Mouse (Mus musculus) heart, adult 11 months (tissue): ENCODE data around the gene Ccdc142.

Source experiments
- DNase-seq: peaks from one replicate; pipeline ENCODE4 v3.0.0; 2022

Gene Ccdc142

GRCm38 (mm10) chr6:83142211-83142731, 40.9 kb downstream of the Ccdc142 start:
- peak; percentile 97 for DNase-seq

DNA sequence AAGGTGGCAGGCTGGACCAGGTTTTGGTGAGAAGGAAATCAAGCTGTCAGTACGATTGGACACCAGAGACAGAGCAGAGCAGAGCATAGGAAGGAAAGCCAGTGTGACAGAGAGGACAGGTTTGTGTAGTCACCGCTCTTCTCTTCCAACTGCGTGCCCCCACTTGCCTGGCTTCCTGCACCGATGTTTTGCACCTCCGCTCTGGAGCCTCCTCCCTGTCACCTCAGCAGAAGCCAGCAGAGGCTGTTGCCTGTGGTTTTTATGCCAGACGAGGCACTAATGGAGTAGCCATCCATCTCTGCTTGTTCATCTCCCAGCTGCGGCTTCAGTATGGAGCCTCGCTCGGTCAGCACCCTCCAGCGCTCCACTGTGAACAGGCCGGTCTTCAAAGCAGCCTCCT, 41.5 kb downstream of the Ccdc142 start:
- peak; percentile 90 for DNase-seq

DNA sequence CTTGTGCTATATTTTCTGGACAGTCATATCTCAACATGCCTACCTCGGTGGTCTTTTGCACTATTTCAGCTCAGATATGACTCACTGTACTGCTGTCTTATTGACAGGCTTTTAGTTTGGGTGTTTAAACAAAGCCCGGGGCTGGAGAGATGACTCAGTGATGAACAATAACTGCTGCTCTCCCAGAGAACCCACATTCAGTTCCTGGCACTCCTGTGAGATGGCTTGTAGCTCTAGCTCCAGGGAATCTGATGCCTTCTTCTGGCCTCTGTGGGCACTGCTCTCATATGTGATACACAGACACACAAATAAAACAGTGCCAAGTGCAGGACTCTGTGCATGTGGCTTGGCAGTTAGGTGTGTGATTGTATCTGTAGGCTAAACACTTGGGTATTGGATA, 43.8 kb downstream of the Ccdc142 start:
- DNase-seq, result peak; percentile 77

- DNase-seq, result peak; percentile 89
These were observed 44.4 kb downstream of the Ccdc142 start for GRCm38 (mm10) chr6:83145805-83146204.

DNA sequence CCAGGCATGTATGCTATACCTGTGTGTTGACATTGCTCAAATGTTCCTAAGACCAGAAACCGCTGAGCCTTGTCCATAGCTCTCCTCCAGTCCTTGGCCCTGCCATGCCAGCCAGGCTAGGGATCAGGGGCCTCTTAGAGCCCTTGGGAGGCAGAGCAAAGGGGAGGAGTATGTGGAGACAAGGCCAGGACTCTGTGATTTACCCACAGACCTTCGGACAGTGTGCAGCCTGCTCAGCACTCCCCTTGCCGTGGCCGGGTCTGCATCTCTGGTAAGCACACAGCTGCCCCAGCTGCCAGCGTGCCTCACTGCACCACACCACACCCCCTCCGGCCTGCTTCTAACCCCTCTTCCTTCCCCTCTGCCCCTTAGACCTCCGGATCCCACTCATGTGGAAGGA, 45.9 kb downstream of the Ccdc142 start:
- peak; percentile 87 for DNase-seq

DNA sequence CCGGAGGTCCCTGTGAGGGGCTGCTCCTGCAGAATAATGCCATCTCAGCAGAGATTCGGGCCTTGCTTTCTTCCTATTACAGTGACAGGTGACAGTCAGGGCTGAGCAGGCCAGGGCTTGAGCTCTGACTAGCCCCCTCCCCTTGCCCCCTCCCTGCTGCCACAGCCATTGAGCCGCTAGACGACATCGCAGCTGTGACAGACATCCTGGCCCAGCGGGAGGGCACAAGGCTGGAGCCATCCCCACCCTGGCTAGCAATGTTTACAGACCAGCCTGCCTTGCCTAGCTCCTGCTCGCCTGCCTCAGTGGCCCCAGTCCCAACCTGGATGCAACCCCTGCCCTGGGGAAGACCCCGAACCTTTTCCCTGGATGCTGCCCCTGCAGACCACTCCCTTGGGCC, 50.3 kb downstream of the Ccdc142 start:
- DNase-seq, result peak; percentile 90

GRCm38 (mm10) chr6:83153038-83153437, 51.6 kb downstream of the Ccdc142 start:
- peak; percentile 80 for DNase-seq

GRCm38 (mm10) chr6:83153485-83153884, 52.1 kb downstream of the Ccdc142 start:
- DNase-seq, result peak; percentile 85

DNA sequence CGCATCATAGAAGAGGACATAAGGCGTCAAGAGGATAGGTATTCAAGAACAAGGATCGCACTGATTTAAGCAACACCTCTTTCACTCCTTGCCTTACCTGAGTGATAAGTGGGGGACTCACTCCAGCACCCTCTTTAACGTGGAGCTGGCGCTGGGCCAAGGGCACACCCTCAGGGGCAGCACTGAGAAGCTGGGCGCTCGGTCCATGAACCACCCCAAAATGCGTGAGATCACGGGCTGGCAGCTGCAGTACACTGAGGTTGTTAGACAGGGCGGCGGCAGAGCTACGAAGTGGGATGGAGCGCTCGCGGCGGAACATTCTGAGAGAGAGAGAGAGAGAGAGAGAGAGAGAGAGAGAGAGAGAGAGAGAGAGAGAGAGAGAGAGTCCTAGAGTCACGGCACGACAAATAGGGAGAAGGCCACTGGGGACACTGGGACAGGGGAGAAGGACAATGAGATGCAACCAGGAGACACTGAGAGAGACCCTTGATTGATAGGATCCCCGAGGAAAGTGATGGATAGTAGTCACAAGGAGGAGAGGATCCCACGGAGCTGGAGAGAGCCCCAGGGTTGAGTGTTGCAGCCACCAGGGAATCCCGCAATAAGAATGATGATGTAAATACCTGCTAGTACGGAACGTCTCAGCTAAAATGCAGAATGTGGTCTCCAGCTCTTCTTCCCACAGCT, 54.3 kb downstream of the Ccdc142 start:
- DNase-seq, result peak; percentile 93

- peak; percentile 96 for DNase-seq
These were observed 54.9 kb downstream of the Ccdc142 start, which contains the start of the genes Wdr54 and 1700003E16Rik for GRCm38 (mm10) chr6:83156259-83156684. Wdr54 (minus strand) TSS chr6:83156397. 1700003E16Rik (plus strand) TSS chr6:83156404.
